Mouse (Mus musculus) embryonic facial prominence, embryonic 12.5 days (tissue): Measurements from ENCODE around the gene Knop1. TPM values are rescaled to one million over a fixed set of nuclear protein-coding genes. Genes with fewer than 3 reads are reported as not detected.

Source experiments
- ATAC-seq: fragments of 200-750 bp; cut with Nextera tagmentation; 2 replicates; pipeline ENCODE4 v1.8.0; 2017; ENCODE audit not compliant: insufficient number of reproducible peaks, insufficient read depth, low FRiP score, low TSS enrichment
- H3K27ac ChIP-seq: fragments of 300-500 bp; sonication (generic); 2 replicates; pipeline ENCODE4 v1.5.1; 2016; ENCODE audit warnings: mild to moderate bottlenecking
- H3K27me3 ChIP-seq: fragments of 300-500 bp; sonication (generic); 2 replicates; pipeline ENCODE4 v1.6.1; 2016; ENCODE audit warnings: mild to moderate bottlenecking, moderate library complexity
- H3K36me3 ChIP-seq: fragments of 300-500 bp; sonication (generic); 2 replicates; pipeline ENCODE4 v1.6.1; 2016; ENCODE audit warnings: mild to moderate bottlenecking
- H3K4me1 ChIP-seq: fragments of 300-500 bp; sonication (generic); 2 replicates; pipeline ENCODE4 v1.6.1; 2016
- H3K4me2 ChIP-seq: fragments of 300-500 bp; sonication (generic); replicated peaks from 2 replicates; pipeline ENCODE4 v1.6.1; 2016; ENCODE audit warnings: mild to moderate bottlenecking, moderate library complexity
- H3K4me3 ChIP-seq: fragments of 300-500 bp; sonication (generic); 2 replicates; pipeline ENCODE4 v1.5.1; 2016; ENCODE audit warnings: mild to moderate bottlenecking
- H3K9ac ChIP-seq: fragments of 300-500 bp; sonication (generic); 2 replicates; pipeline ENCODE4 v1.6.1; 2016; ENCODE audit warnings: mild to moderate bottlenecking, moderate library complexity
- H3K9me3 ChIP-seq: fragments of 300-500 bp; sonication (generic); 2 replicates; pipeline ENCODE4 v1.6.1; 2016; ENCODE audit warnings: mild to moderate bottlenecking, moderate library complexity
- WGBS: fragments of 180-500 bp; shearing (Covaris S2); methylation state at CpG from one replicate; pipeline ENCODE4 v1.1.7; 2016; 5-methylcytosine and 5-hydroxymethylcytosine counted together
- polyA plus RNA-seq: library from polyadenylated mRNA; unstranded; fragments of >200 nt; fragmentation: Nextera tagmentation; extraction: Ambion mirVana; gene quantifications from 2 replicates; pipeline ENCODE4 v1.2.1, GENCODE M21; 2016

Knop1 gene
- polyA plus RNA-seq, 1 experiment from 2014 or later = 120 TPM

DNA sequence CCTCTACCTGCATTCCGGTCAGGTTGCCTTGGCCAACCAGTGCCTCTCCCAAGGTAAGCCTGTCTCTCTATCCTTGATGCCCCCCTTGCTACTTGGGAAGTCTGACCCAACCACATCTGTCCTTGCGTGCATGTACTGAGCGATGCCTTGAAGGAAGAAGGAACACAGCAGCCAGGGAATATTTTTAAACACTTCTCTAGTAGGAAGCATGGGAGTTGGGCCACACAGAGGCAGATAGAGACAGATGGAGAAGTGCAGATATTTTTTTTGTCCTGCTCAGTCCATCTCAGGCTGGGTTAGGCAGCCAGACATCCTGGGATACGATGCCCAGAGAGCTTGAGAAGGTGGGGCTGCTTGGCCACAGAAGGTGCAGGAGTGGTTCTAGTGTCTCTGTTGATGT lies 42.5 kb downstream of the Knop1 start:
- Histone ChIP-seq H3K9ac (no peak overlapping the region), H3K36me3 (peaks cover 55% of the 10 kb centered on the region), H3K9me3 (no peaks in the 10 kb centered on the region), H3K4me3 (no peak overlapping the region), H3K4me2 (no peak overlapping the region), H3K27ac (no peak overlapping the region), H3K27me3 (no peaks in the 10 kb centered on the region), H3K4me1 (no peaks in the 10 kb centered on the region)
- no peak for ATAC-seq
- WGBS = 94% methylated on average over 4 of the region's 4 CpGs

- 86% methylated on average over 12 of the region's 12 CpGs for WGBS
- ATAC-seq = no peak
- no peaks in the 10 kb centered on the region for H3K4me1 ChIP-seq
Measured at GRCm38 (mm10) chr7:118811407-118812106, 44.5 kb downstream of the Knop1 start.

GRCm38 (mm10) chr7:118807899-118808298 lies 48.2 kb downstream of the Knop1 start:
- no peak overlapping the region for H3K27ac ChIP-seq
- H3K4me3 ChIP-seq = no peak overlapping the region
- H3K4me1 ChIP-seq = no peaks in the 10 kb centered on the region
- H3K9ac ChIP-seq = no peak overlapping the region
- ATAC-seq = no peak
- H3K4me2 ChIP-seq = no peak overlapping the region
- no peaks in the 10 kb centered on the region for H3K9me3 ChIP-seq
- 86% methylated on average over 8 of the region's 8 CpGs for WGBS
- H3K27me3 ChIP-seq = no peaks in the 10 kb centered on the region
- peaks cover 31% of the 10 kb centered on the region for H3K36me3 ChIP-seq

More at GRCm38 (mm10) chr7:118811407-118812106, 44.5 kb downstream of the Knop1 start:
- H3K4me2 ChIP-seq = no peak overlapping the region
- H3K27ac ChIP-seq = no peak overlapping the region
- no peak overlapping the region for H3K4me3 ChIP-seq
- no peaks in the 10 kb centered on the region for H3K9me3 ChIP-seq
- no peaks in the 10 kb centered on the region for H3K27me3 ChIP-seq
- H3K36me3 ChIP-seq = peaks cover 41% of the 10 kb centered on the region
- H3K9ac ChIP-seq = no peak overlapping the region

DNA sequence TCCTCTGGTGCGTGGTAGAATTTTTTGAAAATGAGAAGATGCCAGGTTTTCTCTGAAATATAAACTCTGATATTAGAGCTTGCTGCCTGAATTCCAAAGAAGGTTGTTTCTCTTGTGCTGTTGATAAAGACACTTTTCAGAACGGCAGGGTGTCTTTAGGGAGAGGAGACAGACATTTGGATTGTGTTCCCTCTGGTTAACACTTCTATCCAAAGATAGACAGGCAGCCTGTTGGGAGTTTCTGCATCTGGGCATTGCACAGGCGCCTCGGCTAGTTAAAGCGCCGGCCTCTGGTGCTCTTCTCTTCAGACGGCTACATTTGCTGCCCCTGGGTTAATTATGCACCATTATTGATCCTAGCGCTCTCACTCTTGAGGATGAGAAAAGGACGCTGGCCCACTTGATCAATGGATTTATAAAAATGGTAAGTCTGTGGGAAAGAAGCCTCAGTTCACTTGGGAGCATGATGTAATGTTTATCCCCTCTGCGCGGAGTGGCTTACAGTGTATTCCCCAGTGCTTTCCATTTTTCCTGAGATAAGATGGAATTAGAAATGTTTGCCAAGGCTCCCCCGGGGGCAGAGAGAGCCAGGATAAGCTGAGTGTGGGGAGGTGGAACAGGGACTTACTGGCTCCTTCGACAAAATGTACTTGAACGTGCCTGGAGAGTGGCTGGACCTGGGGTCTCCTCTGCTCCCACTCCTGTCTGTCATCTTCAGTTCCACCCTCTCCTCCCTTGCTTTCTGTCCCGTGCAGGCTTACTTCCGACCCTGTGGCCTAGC lies 49.2 kb downstream of the Knop1 start:
- H3K27me3 ChIP-seq = no peaks in the 10 kb centered on the region
- 69% methylated on average over 16 of the region's 16 CpGs for WGBS
- H3K36me3 ChIP-seq = peaks cover 36% of the 10 kb centered on the region
- H3K4me1 ChIP-seq = no peaks in the 10 kb centered on the region
- no peak for ATAC-seq
- no peak overlapping the region for H3K27ac ChIP-seq
- no peak overlapping the region for H3K4me3 ChIP-seq
- no peak overlapping the region for H3K4me2 ChIP-seq
- no peaks in the 10 kb centered on the region for H3K9me3 ChIP-seq
- H3K9ac ChIP-seq = no peak overlapping the region

DNA sequence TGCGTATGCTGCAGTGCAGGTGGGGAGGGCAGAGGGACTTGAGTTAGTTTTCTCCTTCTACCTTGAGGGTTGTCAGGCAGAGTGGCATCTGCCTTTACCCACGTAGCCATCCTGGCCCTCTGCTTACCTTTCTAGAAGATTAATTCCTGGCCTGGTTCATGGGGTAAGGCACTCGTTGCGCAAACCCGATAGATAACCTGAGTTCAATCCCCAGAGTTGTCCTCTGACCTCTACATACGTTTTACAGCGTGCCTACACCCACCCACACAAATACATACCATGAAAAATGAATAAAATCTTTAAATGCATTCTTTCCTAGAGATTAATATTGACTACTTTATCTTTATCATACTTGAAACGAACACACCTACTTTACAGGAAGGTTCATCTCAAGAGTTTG lies 52.6 kb downstream of the Knop1 start:
- H3K27ac ChIP-seq = no peak overlapping the region
- no peak overlapping the region for H3K9ac ChIP-seq
- H3K4me2 ChIP-seq = no peak overlapping the region
- H3K4me1 ChIP-seq = no peaks in the 10 kb centered on the region
- WGBS = 89% methylated on average over 8 of the region's 8 CpGs
- peaks cover 39% of the 10 kb centered on the region for H3K36me3 ChIP-seq
- no peak overlapping the region for H3K4me3 ChIP-seq
- H3K27me3 ChIP-seq = no peaks in the 10 kb centered on the region
- H3K9me3 ChIP-seq = no peaks in the 10 kb centered on the region
- ATAC-seq = no peak

DNA sequence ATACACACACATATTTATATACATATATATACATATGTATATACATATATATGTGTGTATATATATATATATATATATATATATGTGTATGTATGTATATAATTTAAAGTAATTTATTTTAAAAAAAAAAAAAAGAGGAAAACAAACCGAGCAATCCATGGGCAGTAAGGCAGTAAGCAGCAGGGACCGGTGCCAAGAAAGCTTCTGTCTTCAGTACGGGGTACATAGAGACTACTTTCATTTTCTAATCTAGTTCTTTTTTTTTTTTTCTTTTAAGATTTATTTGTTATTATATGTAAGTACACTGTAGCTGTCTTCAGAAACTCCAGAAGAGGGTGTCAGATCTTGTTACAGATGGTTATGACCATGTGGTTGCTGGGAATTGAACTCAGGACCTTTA lies 54.3 kb downstream of the Knop1 start:
- Histone ChIP-seq H3K9me3 (no peaks in the 10 kb centered on the region), H3K27ac (no peak overlapping the region), H3K4me3 (no peak overlapping the region), H3K4me1 (no peaks in the 10 kb centered on the region), H3K4me2 (no peak overlapping the region), H3K27me3 (no peaks in the 10 kb centered on the region), H3K36me3 (peaks cover 46% of the 10 kb centered on the region), H3K9ac (no peak overlapping the region)
- ATAC-seq = no peak
- WGBS = 95% methylated on average over 3 of the region's 3 CpGs

DNA sequence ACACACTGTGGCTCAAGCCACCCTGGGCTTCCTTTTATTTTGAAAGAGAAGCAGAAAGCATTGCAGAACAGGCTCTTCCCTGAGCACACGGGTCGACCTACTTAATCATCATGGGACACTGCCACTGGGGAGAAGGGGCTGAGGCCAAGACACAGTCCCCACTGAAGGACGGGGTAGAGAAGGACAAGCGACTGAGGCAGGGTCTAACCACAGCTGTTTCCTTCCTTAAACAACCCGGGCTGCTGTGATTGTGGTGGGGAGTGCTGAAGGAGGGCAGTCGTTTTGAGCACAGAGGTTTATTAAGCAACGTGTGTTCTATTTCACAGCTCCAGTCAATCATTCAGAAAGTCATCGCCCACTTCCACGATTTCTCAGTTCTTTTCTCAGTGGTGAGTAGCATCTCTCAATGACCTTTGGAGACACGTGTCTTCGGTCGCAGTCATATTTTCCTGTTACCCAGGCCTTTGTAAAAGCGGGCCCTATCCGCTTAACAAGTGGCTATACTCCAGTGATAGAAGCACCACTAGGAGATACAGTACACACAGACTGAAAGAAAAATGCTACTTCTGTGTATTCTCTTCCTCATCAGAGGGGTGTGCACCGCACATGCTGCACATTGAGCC lies 55.8 kb downstream of the Knop1 start:
- Histone ChIP-seq H3K27me3 (no peaks in the 10 kb centered on the region), H3K36me3 (peaks cover 55% of the 10 kb centered on the region), H3K4me1 (no peaks in the 10 kb centered on the region)

GRCm38 (mm10) chr7:118798105-118798570 lies 57.9 kb downstream of the Knop1 start:
- Histone ChIP-seq H3K27ac (no peak overlapping the region), H3K9ac (no peak overlapping the region), H3K36me3 (peaks cover 58% of the 10 kb centered on the region), H3K4me1 (no peaks in the 10 kb centered on the region), H3K4me3 (no peak overlapping the region), H3K27me3 (no peaks in the 10 kb centered on the region), H3K9me3 (no peaks in the 10 kb centered on the region), H3K4me2 (no peak overlapping the region)
- WGBS = 90% methylated on average over 6 of the region's 6 CpGs
- ATAC-seq = no peak

More for the DNA sequence above, 55.8 kb downstream of the Knop1 start:
- no peak overlapping the region for H3K9ac ChIP-seq
- ATAC-seq = no peak
- H3K27ac ChIP-seq = no peak overlapping the region
- no peak overlapping the region for H3K4me3 ChIP-seq
- H3K4me2 ChIP-seq = no peak overlapping the region
- 87% methylated on average over 15 of the region's 15 CpGs for WGBS
- H3K9me3 ChIP-seq = no peaks in the 10 kb centered on the region

DNA sequence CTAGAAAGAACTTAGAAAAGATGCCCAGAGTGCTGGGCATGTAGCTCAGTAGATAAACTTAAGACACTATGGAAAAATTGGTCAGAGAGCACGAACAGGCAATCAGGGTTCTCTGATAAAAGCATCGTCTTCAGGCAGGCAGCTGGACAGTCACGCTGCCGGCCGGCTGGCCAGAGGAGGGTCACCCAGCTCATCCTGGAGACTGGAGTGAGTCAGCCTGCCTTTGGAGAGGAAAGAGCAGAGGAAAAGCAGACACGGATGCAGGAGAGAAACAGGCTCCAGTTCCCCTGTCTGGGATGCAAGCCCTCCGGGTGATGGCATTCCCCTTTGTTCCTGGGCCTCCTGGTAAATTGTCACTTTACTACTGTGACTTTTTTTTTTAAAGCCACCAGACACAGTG lies 58.5 kb downstream of the Knop1 start:
- Histone ChIP-seq H3K9me3 (no peaks in the 10 kb centered on the region), H3K36me3 (peaks cover 58% of the 10 kb centered on the region), H3K27ac (no peak overlapping the region), H3K27me3 (no peaks in the 10 kb centered on the region), H3K4me1 (no peaks in the 10 kb centered on the region), H3K9ac (no peak overlapping the region), H3K4me2 (no peak overlapping the region), H3K4me3 (no peak overlapping the region)
- no peak for ATAC-seq
- 81% methylated on average over 7 of the region's 7 CpGs for WGBS

- Histone ChIP-seq H3K27ac (no peak overlapping the region), H3K4me1 (no peaks in the 10 kb centered on the region), H3K4me2 (no peak overlapping the region), H3K9ac (no peak overlapping the region), H3K27me3 (no peaks in the 10 kb centered on the region), H3K36me3 (peaks cover 58% of the 10 kb centered on the region), H3K9me3 (no peaks in the 10 kb centered on the region), H3K4me3 (no peak overlapping the region)
- no peak for ATAC-seq
- 90% methylated on average over 9 of the region's 9 CpGs for WGBS
Measured at GRCm38 (mm10) chr7:118796838-118797237, 59.2 kb downstream of the Knop1 start.

GRCm38 (mm10) chr7:118795779-118796178 lies 60.3 kb downstream of the Knop1 start:
- Histone ChIP-seq H3K27me3 (no peaks in the 10 kb centered on the region), H3K36me3 (peaks cover 57% of the 10 kb centered on the region), H3K9me3 (no peaks in the 10 kb centered on the region), H3K4me2 (no peak overlapping the region), H3K4me1 (no peaks in the 10 kb centered on the region), H3K9ac (no peak overlapping the region), H3K4me3 (no peak overlapping the region), H3K27ac (no peak overlapping the region)
- ATAC-seq = no peak
- whole genome bisulfite sequencing = 95% methylated on average over 8 of the region's 8 CpGs

DNA sequence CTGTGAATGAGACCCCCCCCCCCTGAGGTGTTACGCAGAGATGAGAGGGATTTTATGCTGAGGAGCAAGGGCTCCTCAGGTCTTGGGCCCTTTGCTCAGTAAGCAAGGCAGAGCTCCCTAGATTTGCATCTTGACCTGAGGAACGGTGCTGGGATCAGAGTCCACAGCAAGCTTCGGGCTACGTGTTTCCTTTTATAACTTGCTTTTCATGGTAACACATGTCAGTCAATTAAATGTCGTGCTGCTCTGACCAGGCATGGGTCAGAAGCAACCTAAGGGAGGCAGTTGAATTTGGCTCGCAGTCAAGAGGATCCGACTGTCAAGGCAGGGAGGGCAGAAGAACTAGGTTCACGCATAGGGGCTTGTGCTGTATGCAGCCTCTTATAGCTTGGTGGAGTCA lies 62.2 kb downstream of the Knop1 start:
- H3K36me3 ChIP-seq = peaks cover 55% of the 10 kb centered on the region
- no peak for ATAC-seq

More for the DNA sequence above, 62.2 kb downstream of the Knop1 start:
- Histone ChIP-seq H3K9me3 (no peaks in the 10 kb centered on the region), H3K27ac (no peak overlapping the region), H3K9ac (no peak overlapping the region), H3K4me2 (no peak overlapping the region), H3K4me3 (no peak overlapping the region), H3K27me3 (no peaks in the 10 kb centered on the region), H3K4me1 (no peaks in the 10 kb centered on the region)
- WGBS = 80% methylated on average over 8 of the region's 8 CpGs
